Mouse (Mus musculus) cerebellum, postnatal 4 days (tissue): ENCODE results near the gene Slc22a12.
A peak's percentile ranks its signal among the peaks of the same experiment; 100 is the strongest.

ENCODE experiments used
- DNase-seq, 2 experiments: peaks; one replicate each; pipeline ENCODE4 v3.0.0; 2022; ENCODE audit warnings: low spot score in 2 of 2, mixed read lengths in 1 of 2

Slc22a12 gene

DNA sequence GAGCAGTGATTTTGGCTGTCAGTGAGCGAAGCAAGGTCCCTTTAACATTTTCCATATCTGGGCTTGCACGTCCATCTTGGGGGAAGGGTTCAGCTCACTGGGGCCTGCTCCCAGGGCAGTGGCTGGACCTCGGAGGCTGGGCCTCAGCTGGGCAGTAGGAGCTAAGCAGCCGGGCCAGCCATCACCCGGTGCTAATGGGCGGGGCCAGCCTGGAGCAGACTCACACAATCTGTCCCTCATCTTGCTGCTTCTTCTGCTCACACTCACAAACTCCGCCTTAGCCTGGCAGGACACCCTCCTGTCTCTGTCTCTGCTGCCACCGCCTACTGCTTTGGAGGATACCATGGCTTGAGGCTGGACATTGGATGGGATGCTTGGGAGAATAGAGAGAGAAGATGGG is 26.7 kb downstream of the Slc22a12 start:
- no peak for DNase-seq

GRCm38 (mm10) chr19:6515448-6515847 is 27.4 kb downstream of the Slc22a12 start:
- no peak for DNase-seq

- no peak for DNase-seq
These were observed 27.9 kb downstream of the Slc22a12 start for GRCm38 (mm10) chr19:6514940-6515339.

GRCm38 (mm10) chr19:6513389-6514139 is 29.3 kb downstream of the Slc22a12 start:
- no peak for DNase-seq

GRCm38 (mm10) chr19:6510546-6510945 is 32.3 kb downstream of the Slc22a12 start:
- no peak for DNase-seq

DNA sequence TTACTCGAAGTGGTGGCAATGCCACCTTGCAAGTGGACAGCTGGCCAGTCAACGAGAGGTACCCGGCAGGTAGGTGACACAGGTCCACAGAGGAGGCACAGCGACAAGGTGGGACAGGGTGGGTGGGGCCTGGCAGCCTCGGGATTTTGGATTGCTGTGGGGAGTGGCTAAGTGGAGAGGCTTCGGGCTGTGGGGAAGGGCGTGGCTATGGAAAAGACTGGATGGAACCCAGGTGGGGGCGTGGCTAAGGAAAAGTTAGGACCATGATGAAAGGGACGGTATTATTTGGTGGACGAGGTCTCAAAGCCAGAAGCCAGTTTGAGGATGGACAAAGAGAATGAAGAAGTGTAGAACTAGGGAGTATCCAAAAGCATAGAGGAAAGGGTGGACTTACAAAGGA is 33.0 kb downstream of the Slc22a12 start:
- DNase-seq, result no peak

- no peak for DNase-seq
These were observed 35.4 kb downstream of the Slc22a12 start for GRCm38 (mm10) chr19:6507393-6507792.

- no peak for DNase-seq
These were observed 38.2 kb downstream of the Slc22a12 start for GRCm38 (mm10) chr19:6504656-6505045.

- peak in 1 of 2 experiments; percentile 67 for DNase-seq
These were observed 38.7 kb downstream of the Slc22a12 start for GRCm38 (mm10) chr19:6503926-6504655.

GRCm38 (mm10) chr19:6502543-6503319 is 40.1 kb downstream of the Slc22a12 start:
- DNase-seq, result no peak

- peak in 1 of 2 experiments; percentile 72 for DNase-seq
These were observed 40.7 kb downstream of the Slc22a12 start for GRCm38 (mm10) chr19:6502035-6502541.

- DNase-seq, result no peak
These were observed 42.2 kb downstream of the Slc22a12 start for GRCm38 (mm10) chr19:6500636-6501025.

GRCm38 (mm10) chr19:6499860-6500635 is 42.8 kb downstream of the Slc22a12 start:
- no peak for DNase-seq

- DNase-seq, result peak in 1 of 2 experiments; percentile 44
These were observed 44.3 kb downstream of the Slc22a12 start for GRCm38 (mm10) chr19:6498350-6499131.

DNA sequence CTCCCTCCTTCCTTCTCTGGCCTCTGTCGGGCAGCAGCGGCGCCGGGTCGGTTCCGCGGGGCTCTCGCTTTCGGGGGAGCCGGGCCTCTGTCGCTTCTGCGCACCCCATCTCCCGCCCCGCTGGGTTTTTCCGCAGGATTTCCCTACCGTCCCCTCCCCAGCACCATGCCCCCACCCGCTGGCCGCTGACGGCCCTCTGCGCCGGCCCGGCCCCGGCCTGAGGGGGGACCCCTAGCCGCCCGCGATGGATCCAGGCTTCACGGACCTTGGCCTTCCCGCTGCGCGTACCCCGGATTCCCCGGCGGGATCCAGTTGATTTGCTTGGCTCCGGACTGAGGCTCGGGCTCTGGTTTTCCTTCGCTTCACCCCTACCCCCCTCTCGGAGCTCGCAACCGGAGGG is 45.0 kb downstream of the Slc22a12 start:
- peak in 1 of 2 experiments; percentile 58 for DNase-seq

DNA sequence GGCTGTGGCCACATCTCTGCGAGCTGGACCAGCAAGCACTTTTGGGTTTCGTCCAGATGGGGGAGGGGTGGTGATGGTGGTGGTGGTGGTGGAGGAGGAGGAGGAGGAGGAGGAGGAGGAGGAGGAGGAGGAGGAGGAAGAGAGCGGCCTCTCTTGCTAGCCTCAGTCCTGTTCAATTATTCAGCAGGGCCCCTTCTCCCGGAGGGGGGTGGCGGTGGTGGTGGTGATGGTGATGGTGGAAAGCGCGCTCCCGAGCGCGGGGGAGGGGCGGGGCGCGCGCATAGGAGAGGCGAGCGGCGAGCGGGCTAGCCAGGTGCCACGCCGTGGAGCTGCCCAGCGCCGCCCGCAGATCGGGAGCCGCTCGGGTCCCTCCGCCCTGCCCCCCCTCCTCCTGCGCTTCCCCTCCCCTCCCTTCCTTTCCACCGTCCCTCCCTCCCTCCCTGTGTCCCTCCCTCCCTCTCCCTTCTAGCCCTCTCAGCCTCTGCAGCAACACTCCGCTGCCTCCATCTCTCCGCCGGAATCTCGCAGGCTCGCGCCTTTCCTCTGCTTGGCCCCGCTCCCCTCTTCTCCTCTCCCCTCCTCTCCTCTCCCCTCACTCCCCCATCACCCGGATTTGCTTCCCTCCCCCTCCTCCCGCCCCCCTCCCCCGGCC is 45.6 kb downstream of the Slc22a12 start:
- DNase-seq, result peak; percentile 50 to 82

- DNase-seq, result no peak
These were observed 46.2 kb downstream of the Slc22a12 start for GRCm38 (mm10) chr19:6496462-6497149.

DNA sequence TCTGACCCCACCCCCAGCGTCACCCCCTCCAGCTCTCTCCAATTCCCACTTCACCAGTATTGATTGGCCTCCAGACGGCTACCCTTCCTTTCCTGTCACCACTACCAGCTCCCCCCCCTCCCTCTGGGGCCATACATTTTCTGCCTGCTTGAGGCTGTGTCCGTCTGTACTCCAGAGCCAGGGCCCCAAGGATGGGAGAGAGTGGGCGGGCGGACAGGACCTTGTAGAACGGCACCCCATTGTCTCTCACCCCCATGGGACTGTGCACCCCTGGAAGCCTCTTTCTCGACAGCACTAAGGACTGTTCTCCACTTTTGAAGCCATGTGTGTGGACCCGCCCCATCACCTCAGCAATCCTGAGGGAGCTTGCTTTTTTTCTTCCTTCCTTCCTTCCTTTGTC is 47.1 kb downstream of the Slc22a12 start:
- DNase-seq, result no peak

GRCm38 (mm10) chr19:6494504-6495170 is 48.2 kb downstream of the Slc22a12 start:
- no peak for DNase-seq
